Mouse (Mus musculus): ENCODE data around the gene Rhof. TPM values are rescaled to one million over a fixed set of nuclear protein-coding genes. Genes with fewer than 3 reads are reported as not detected.

Gene Rhof
- polyA plus RNA-seq, 1 experiment, result 1.6 TPM

DNA sequence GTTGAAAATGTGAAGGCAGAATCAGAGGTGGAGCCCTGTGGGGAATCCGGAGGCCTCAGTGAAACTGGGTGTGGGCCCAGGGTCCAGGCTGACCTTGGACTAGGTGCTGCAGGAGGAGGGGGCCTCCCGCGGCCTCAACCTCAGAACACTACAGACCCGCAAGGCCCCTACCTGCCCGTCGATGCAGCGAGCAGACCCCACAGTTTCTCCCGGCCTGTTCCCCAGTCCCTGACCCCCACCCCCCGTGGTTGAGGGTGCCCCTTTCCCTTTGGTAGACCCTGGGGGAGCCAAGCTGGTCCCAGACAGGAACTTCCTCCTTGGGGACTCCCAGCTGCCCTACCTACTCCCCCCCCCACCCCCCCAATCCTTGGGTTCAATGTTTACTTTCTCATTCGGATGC, 33.9 kb upstream of the Rhof start:
- no peak for TF ChIP-seq MYOD1 (IDR thresholded peaks at IDR 0.05; ENCODE audit: control insufficient read depth in 1 of 3, insufficient read length in 2 of 3, low read depth in 2 of 3)
- no peak for TF ChIP-seq POLR2AphosphoS2 (IDR thresholded peaks at IDR 0.05; ENCODE audit: insufficient read length, low read depth)
- no peak for TF ChIP-seq E2F4 (IDR thresholded peaks at IDR 0.05; ENCODE audit: insufficient read depth)
- no peak for TF ChIP-seq MAX (IDR thresholded peaks at IDR 0.05; ENCODE audit: low read depth)
- TF ChIP-seq TCF3 (IDR thresholded peaks at IDR 0.05; ENCODE audit: insufficient read length, low read depth), result no peak
- no peak for TF ChIP-seq SRF (IDR thresholded peaks at IDR 0.05; ENCODE audit: control insufficient read depth, insufficient read length, low read depth)
- TF ChIP-seq USF1 (IDR thresholded peaks at IDR 0.05; ENCODE audit: low read depth), result no peak
- TF ChIP-seq TCF12 (IDR thresholded peaks at IDR 0.05; ENCODE audit: insufficient read depth, poor library complexity, severe bottlenecking), result no peak
- TF ChIP-seq CEBPB (IDR thresholded peaks at IDR 0.05; ENCODE audit: insufficient read depth, poor library complexity, severe bottlenecking), result no peak
- no peak for TF ChIP-seq REST (IDR thresholded peaks at IDR 0.05; ENCODE audit: insufficient read depth, insufficient read length)
- TF ChIP-seq POLR2A (IDR thresholded peaks at IDR 0.05; ENCODE audit: insufficient read length, low read depth), result no peak
- H3K27me3 ChIP-seq (ENCODE audit: control insufficient read depth, insufficient read depth, insufficient read length), result no peaks in the 10 kb centered on the region

DNA sequence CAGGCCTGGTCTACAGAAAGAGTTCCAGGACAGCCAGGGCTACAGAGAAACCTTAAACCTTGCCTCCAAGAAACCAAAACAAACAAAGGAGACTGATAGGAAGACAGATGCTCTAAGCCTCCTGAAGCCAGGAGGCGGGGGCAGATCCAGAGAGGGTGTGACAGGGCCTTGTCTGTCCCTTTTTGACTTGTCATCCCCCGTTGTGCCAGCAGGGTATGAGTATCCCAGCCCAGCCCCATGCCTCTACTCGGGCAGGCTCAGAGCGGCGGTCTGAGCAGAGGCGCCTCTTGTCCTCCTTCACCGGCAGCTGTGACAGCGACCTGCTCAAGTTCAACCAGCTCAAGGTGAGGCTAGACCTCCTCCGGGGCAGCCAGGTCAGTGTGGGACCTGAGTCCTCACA, 30.4 kb upstream of the Rhof start:
- no peaks in the 10 kb centered on the region for H3K79me2 ChIP-seq (ENCODE audit: control insufficient read depth, insufficient read depth)
- H3K4me3 ChIP-seq, result no peak overlapping the region
- H3ac ChIP-seq (ENCODE audit: control insufficient read depth, insufficient read length), result no peak overlapping the region
- H3K36me3 ChIP-seq (ENCODE audit: control insufficient read depth, insufficient read depth), result peaks cover 25% of the 10 kb centered on the region
- H3K4me2 ChIP-seq (ENCODE audit: low read depth), result no peak overlapping the region
- TF ChIP-seq USF1 (IDR thresholded peaks at IDR 0.05; ENCODE audit: low read depth), result no peak
- TF ChIP-seq POLR2A (IDR thresholded peaks at IDR 0.05; ENCODE audit: insufficient read length, low read depth), result no peak
- TF ChIP-seq TCF3 (IDR thresholded peaks at IDR 0.05; ENCODE audit: insufficient read length, low read depth), result no peak
- no peaks in the 10 kb centered on the region for H3K27me3 ChIP-seq (ENCODE audit: control insufficient read depth, insufficient read depth, insufficient read length)

More for the DNA sequence above, 33.9 kb upstream of the Rhof start:
- peaks cover 13% of the 10 kb centered on the region for H3K36me3 ChIP-seq (ENCODE audit: control insufficient read depth, insufficient read depth)
- no peak overlapping the region for H3ac ChIP-seq (ENCODE audit: control insufficient read depth, insufficient read length)
- no peak overlapping the region for H3K4me3 ChIP-seq
- H3K79me2 ChIP-seq (ENCODE audit: control insufficient read depth, insufficient read depth), result no peaks in the 10 kb centered on the region
- no peak overlapping the region for H3K4me2 ChIP-seq (ENCODE audit: low read depth)

DNA sequence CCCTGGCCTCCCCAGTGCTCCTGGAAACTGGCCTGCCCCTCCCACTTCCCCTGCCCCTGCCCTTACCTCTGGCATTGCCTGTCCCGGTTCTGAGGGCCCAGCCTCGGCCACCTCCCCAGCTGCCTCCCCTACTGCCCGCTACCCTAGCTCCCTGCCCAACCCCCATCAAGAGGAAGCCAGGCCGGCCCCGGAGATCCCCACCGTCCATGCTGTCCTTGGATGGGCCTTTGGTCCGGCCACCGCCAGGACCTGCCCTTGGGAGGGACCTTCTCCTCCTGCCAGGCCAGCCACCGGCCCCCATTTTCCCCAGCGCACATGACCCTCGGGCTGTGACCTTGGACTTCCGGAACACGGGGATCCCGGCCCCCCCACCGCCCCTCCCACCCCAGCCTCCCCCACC, 27.8 kb upstream of the Rhof start:
- Histone ChIP-seq H3K36me3 (ENCODE audit: control insufficient read depth, insufficient read depth) (peaks cover 22% of the 10 kb centered on the region), H3K79me2 (ENCODE audit: control insufficient read depth, insufficient read depth) (no peaks in the 10 kb centered on the region), H3K27me3 (ENCODE audit: control insufficient read depth, insufficient read depth, insufficient read length) (no peaks in the 10 kb centered on the region), H3K4me2 (ENCODE audit: low read depth) (no peak overlapping the region), H3ac (ENCODE audit: control insufficient read depth, insufficient read length) (no peak overlapping the region), H3K4me3 (no peak overlapping the region)
- TF ChIP-seq POLR2A (IDR thresholded peaks at IDR 0.05; ENCODE audit: insufficient read length, low read depth) (no peak), POLR2AphosphoS2 (IDR thresholded peaks at IDR 0.05; ENCODE audit: insufficient read length, low read depth) (no peak), TCF12 (IDR thresholded peaks at IDR 0.05; ENCODE audit: insufficient read depth, poor library complexity, severe bottlenecking) (no peak), MAX (IDR thresholded peaks at IDR 0.05; ENCODE audit: low read depth) (no peak)

DNA sequence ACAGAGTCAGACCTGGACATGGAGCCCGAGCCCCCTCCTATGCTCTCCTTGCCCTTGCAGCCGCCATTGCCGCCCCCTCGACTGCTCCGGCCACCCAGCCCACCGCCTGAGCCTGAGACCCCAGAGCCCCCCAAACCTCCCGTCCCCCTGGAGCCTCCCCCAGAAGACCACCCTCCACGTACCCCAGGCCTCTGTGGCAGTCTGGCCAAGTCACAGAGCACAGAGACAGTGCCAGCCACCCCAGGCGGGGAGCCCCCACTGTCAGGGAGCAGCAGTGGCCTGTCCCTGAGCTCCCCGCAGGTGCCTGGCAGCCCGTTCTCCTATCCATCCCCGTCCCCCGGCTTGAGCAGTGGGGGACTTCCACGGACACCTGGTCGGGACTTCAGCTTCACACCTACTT, 27.4 kb upstream of the Rhof start:
- no peak overlapping the region for H3ac ChIP-seq (ENCODE audit: control insufficient read depth, insufficient read length)
- no peak for TF ChIP-seq MYOD1 (IDR thresholded peaks at IDR 0.05; ENCODE audit: control insufficient read depth in 1 of 3, insufficient read length in 2 of 3, low read depth in 2 of 3)
- peaks cover 22% of the 10 kb centered on the region for H3K36me3 ChIP-seq (ENCODE audit: control insufficient read depth, insufficient read depth)
- H3K79me2 ChIP-seq (ENCODE audit: control insufficient read depth, insufficient read depth), result no peaks in the 10 kb centered on the region
- H3K4me3 ChIP-seq, result no peak overlapping the region
- no peak overlapping the region for H3K4me2 ChIP-seq (ENCODE audit: low read depth)
- H3K27me3 ChIP-seq (ENCODE audit: control insufficient read depth, insufficient read depth, insufficient read length), result no peaks in the 10 kb centered on the region

DNA sequence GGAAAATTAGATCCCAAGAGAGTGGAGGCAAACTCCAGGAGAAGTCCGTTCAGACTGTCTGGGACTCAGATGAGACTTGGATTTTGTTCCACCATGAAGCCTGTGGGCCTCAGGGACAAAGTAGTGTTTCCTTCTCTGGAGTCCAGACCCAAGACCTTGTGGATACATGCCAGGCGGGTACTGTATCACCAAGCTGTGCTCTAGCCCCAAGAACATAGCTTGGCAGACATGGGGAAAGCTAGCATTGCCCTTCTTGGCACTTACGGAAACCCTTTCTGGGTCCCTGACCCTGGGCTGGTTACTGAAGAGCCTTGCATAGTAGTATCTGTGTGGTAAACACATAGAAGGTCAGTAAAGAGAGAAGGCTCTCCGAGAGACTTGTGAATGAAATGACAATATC, 27.0 kb upstream of the Rhof start:
- H3K4me2 ChIP-seq (ENCODE audit: low read depth), result no peak overlapping the region
- H3K36me3 ChIP-seq (ENCODE audit: control insufficient read depth, insufficient read depth), result peaks cover 26% of the 10 kb centered on the region
- H3K79me2 ChIP-seq (ENCODE audit: control insufficient read depth, insufficient read depth), result no peaks in the 10 kb centered on the region
- no peak overlapping the region for H3K4me3 ChIP-seq
- no peaks in the 10 kb centered on the region for H3K27me3 ChIP-seq (ENCODE audit: control insufficient read depth, insufficient read depth, insufficient read length)
- no peak for TF ChIP-seq MAX (IDR thresholded peaks at IDR 0.05; ENCODE audit: low read depth)
- TF ChIP-seq POLR2A (IDR thresholded peaks at IDR 0.05; ENCODE audit: insufficient read length, low read depth), result no peak
- no peak for TF ChIP-seq POLR2AphosphoS2 (IDR thresholded peaks at IDR 0.05; ENCODE audit: insufficient read length, low read depth)
- TF ChIP-seq CEBPB (IDR thresholded peaks at IDR 0.05; ENCODE audit: insufficient read depth, poor library complexity, severe bottlenecking), result no peak
- TF ChIP-seq TCF12 (IDR thresholded peaks at IDR 0.05; ENCODE audit: insufficient read depth, poor library complexity, severe bottlenecking), result no peak
- no peak for TF ChIP-seq USF1 (IDR thresholded peaks at IDR 0.05; ENCODE audit: low read depth)
- no peak for TF ChIP-seq SRF (IDR thresholded peaks at IDR 0.05; ENCODE audit: control insufficient read depth, insufficient read length, low read depth)
- no peak for TF ChIP-seq E2F4 (IDR thresholded peaks at IDR 0.05; ENCODE audit: insufficient read depth)
- TF ChIP-seq MYOG (IDR thresholded peaks at IDR 0.05; ENCODE audit: control insufficient read depth in 1 of 3, insufficient read depth in 1 of 3, insufficient read length in 2 of 3, low read depth in 2 of 3), result no peak
- TF ChIP-seq TCF3 (IDR thresholded peaks at IDR 0.05; ENCODE audit: insufficient read length, low read depth), result no peak
- TF ChIP-seq MYOD1 (IDR thresholded peaks at IDR 0.05; ENCODE audit: control insufficient read depth in 1 of 3, insufficient read length in 2 of 3, low read depth in 2 of 3), result no peak
- no peak for TF ChIP-seq REST (IDR thresholded peaks at IDR 0.05; ENCODE audit: insufficient read depth, insufficient read length)
- H3ac ChIP-seq (ENCODE audit: control insufficient read depth, insufficient read length), result no peak overlapping the region

DNA sequence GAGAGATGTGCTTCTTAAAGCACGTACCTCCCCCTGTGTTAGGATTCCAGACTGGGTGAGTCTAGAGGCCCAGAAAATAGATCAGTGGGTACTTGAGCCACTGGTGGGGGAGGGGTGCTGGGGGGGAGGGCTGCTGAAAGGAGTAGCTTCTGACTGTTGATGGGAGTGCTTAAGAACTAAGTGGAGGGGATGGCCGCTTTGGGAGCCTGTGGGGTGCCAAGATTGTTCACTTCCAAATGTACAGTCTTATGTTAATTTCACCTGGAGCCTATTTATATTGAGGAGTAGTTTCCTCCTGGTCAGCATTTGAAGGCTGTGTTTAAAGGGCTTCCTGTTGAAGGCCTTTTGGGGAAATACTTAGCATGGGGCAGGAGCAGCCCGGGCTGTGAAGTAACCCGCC, 25.5 kb upstream of the Rhof start:
- Histone ChIP-seq H3K4me2 (ENCODE audit: low read depth) (no peak overlapping the region), H3K4me3 (no peak overlapping the region), H3K27me3 (ENCODE audit: control insufficient read depth, insufficient read depth, insufficient read length) (no peaks in the 10 kb centered on the region), H3K36me3 (ENCODE audit: control insufficient read depth, insufficient read depth) (peaks cover 20% of the 10 kb centered on the region), H3K79me2 (ENCODE audit: control insufficient read depth, insufficient read depth) (no peaks in the 10 kb centered on the region), H3ac (ENCODE audit: control insufficient read depth, insufficient read length) (no peak overlapping the region)
- TF ChIP-seq REST (IDR thresholded peaks at IDR 0.05; ENCODE audit: insufficient read depth, insufficient read length) (no peak), POLR2A (IDR thresholded peaks at IDR 0.05; ENCODE audit: insufficient read length, low read depth) (no peak), SRF (IDR thresholded peaks at IDR 0.05; ENCODE audit: control insufficient read depth, insufficient read length, low read depth) (no peak), MAX (IDR thresholded peaks at IDR 0.05; ENCODE audit: low read depth) (no peak), E2F4 (IDR thresholded peaks at IDR 0.05; ENCODE audit: insufficient read depth) (no peak), TCF12 (IDR thresholded peaks at IDR 0.05; ENCODE audit: insufficient read depth, poor library complexity, severe bottlenecking) (no peak), MYOD1 (IDR thresholded peaks at IDR 0.05; ENCODE audit: control insufficient read depth in 1 of 3, insufficient read length in 2 of 3, low read depth in 2 of 3) (no peak), POLR2AphosphoS2 (IDR thresholded peaks at IDR 0.05; ENCODE audit: insufficient read length, low read depth) (no peak), USF1 (IDR thresholded peaks at IDR 0.05; ENCODE audit: low read depth) (no peak), MYOG (IDR thresholded peaks at IDR 0.05; ENCODE audit: control insufficient read depth in 1 of 3, insufficient read depth in 1 of 3, insufficient read length in 2 of 3, low read depth in 2 of 3) (no peak), CEBPB (IDR thresholded peaks at IDR 0.05; ENCODE audit: insufficient read depth, poor library complexity, severe bottlenecking) (no peak), TCF3 (IDR thresholded peaks at IDR 0.05; ENCODE audit: insufficient read length, low read depth) (no peak)

All from myocyte (in vitro differentiated cells).